Mouse (Mus musculus) intestine, embryonic 15.5 days (tissue): ENCODE data around the gene Gm12184. TPM values are rescaled to one million over a fixed set of nuclear protein-coding genes. Genes with fewer than 3 reads are reported as not detected.

ENCODE experiments used
- ATAC-seq: fragments of 200-750 bp; cut with Nextera tagmentation; 2 replicates; pipeline ENCODE4 v1.8.0; 2017; ENCODE audit warnings: moderate TSS enrichment, moderate library complexity
- H3K27ac ChIP-seq: fragments of 300-500 bp; sonication (generic); 2 replicates; pipeline ENCODE4 v1.5.1; 2015; ENCODE audit warnings: mild to moderate bottlenecking, inconsistent platforms
- H3K27me3 ChIP-seq: fragments of 300-500 bp; sonication (generic); replicated peaks from 2 replicates; pipeline ENCODE4 v1.6.1; 2015; ENCODE audit warnings: inconsistent platforms
- H3K36me3 ChIP-seq: fragments of 300-500 bp; sonication (generic); 2 replicates; pipeline ENCODE4 v1.6.1; 2015; ENCODE audit warnings: inconsistent platforms
- H3K4me1 ChIP-seq: fragments of 300-500 bp; sonication (generic); replicated peaks from 2 replicates; pipeline ENCODE4 v1.6.1; 2015; ENCODE audit warnings: inconsistent platforms
- H3K4me2 ChIP-seq: fragments of 300-500 bp; sonication (generic); replicated peaks from 2 replicates; pipeline ENCODE4 v1.6.1; 2015; ENCODE audit warnings: mild to moderate bottlenecking, inconsistent platforms
- H3K4me3 ChIP-seq: fragments of 300-500 bp; sonication (generic); replicated peaks from 2 replicates; pipeline ENCODE4 v1.5.1; 2015; ENCODE audit warnings: inconsistent platforms
- H3K9ac ChIP-seq: fragments of 300-500 bp; sonication (generic); 2 replicates; pipeline ENCODE4 v1.6.1; 2015; ENCODE audit warnings: inconsistent platforms
- H3K9me3 ChIP-seq: fragments of 300-500 bp; sonication (generic); 2 replicates; pipeline ENCODE4 v1.6.1; 2016; ENCODE audit warnings: inconsistent platforms
- WGBS: fragments of 180-500 bp; shearing (Covaris S2); methylation state at CpG from one replicate; pipeline ENCODE4 v1.1.7; 2015; 5-methylcytosine and 5-hydroxymethylcytosine counted together
- polyA plus RNA-seq: library from polyadenylated mRNA; unstranded; fragments of >200 nt; fragmentation: Nextera tagmentation; extraction: Ambion mirVana; gene quantifications from 2 replicates; pipeline ENCODE4 v1.2.1, GENCODE M21; 2015

Gm12184 gene
- polyA plus RNA-seq, 1 experiment from 2014 or later = 5.4 TPM

- ATAC-seq = no peak
- Histone ChIP-seq H3K4me2 (no peak overlapping the region), H3K4me3 (no peak overlapping the region), H3K36me3 (no peaks in the 10 kb centered on the region), H3K4me1 (no peaks in the 10 kb centered on the region), H3K9ac (no peak overlapping the region), H3K27me3 (no peaks in the 10 kb centered on the region), H3K9me3 (no peaks in the 10 kb centered on the region), H3K27ac (no peak overlapping the region)
- WGBS = 61% methylated on average over 11 of the region's 11 CpGs
Measured at GRCm38 (mm10) chr11:48843202-48843601, 16.7 kb upstream of the Gm12184 start.

GRCm38 (mm10) chr11:48842378-48842792, 15.9 kb upstream of the Gm12184 start:
- no peak overlapping the region for H3K4me2 ChIP-seq
- H3K36me3 ChIP-seq = no peaks in the 10 kb centered on the region
- 89% methylated on average over 4 of the region's 4 CpGs for WGBS
- H3K9ac ChIP-seq = no peak overlapping the region
- no peak overlapping the region for H3K27ac ChIP-seq
- no peaks in the 10 kb centered on the region for H3K4me1 ChIP-seq
- H3K9me3 ChIP-seq = no peaks in the 10 kb centered on the region
- no peaks in the 10 kb centered on the region for H3K27me3 ChIP-seq
- no peak for ATAC-seq
- H3K4me3 ChIP-seq = no peak overlapping the region

- H3K36me3 ChIP-seq = no peaks in the 10 kb centered on the region
- no peak overlapping the region for H3K4me3 ChIP-seq
- 77% methylated on average over 5 of the region's 5 CpGs for WGBS
- H3K4me1 ChIP-seq = peaks cover 4% of the 10 kb centered on the region
- no peak for ATAC-seq
- H3K4me2 ChIP-seq = no peak overlapping the region
- no peaks in the 10 kb centered on the region for H3K9me3 ChIP-seq
- no peak overlapping the region for H3K27ac ChIP-seq
- no peak overlapping the region for H3K9ac ChIP-seq
- H3K27me3 ChIP-seq = no peaks in the 10 kb centered on the region
Measured at GRCm38 (mm10) chr11:48841213-48841612, 14.8 kb upstream of the Gm12184 start.

- Histone ChIP-seq H3K4me1 (peaks cover 4% of the 10 kb centered on the region), H3K27me3 (no peaks in the 10 kb centered on the region), H3K9me3 (no peaks in the 10 kb centered on the region), H3K9ac (no peak overlapping the region), H3K27ac (no peak overlapping the region), H3K4me2 (no peak overlapping the region), H3K4me3 (no peak overlapping the region), H3K36me3 (no peaks in the 10 kb centered on the region)
- no peak for ATAC-seq
Measured at GRCm38 (mm10) chr11:48840805-48841204, 14.3 kb upstream of the Gm12184 start.

- Histone ChIP-seq H3K4me3 (peak overlapping the region; percentile 92), H3K9me3 (no peaks in the 10 kb centered on the region), H3K36me3 (no peaks in the 10 kb centered on the region), H3K9ac (no peak overlapping the region), H3K4me1 (peaks cover 4% of the 10 kb centered on the region), H3K4me2 (peak overlapping the region; percentile 91), H3K27me3 (no peaks in the 10 kb centered on the region), H3K27ac (no peak overlapping the region)
- ATAC-seq = no peak
- WGBS = 76% methylated on average over 10 of the region's 10 CpGs
Measured at GRCm38 (mm10) chr11:48838879-48839680, 12.6 kb upstream of the Gm12184 start.

GRCm38 (mm10) chr11:48838181-48838797, 11.8 kb upstream of the Gm12184 start:
- under 1% methylated on average over 16 of the region's 16 CpGs for WGBS
- peak; percentile 62 for ATAC-seq
- peak overlapping the region; percentile 67 for H3K27ac ChIP-seq
- peak overlapping the region; percentile 72 for H3K9ac ChIP-seq
- peak overlapping the region; percentile 91 for H3K4me2 ChIP-seq
- peaks cover 4% of the 10 kb centered on the region for H3K4me1 ChIP-seq
- H3K36me3 ChIP-seq = no peaks in the 10 kb centered on the region
- H3K27me3 ChIP-seq = no peaks in the 10 kb centered on the region
- no peaks in the 10 kb centered on the region for H3K9me3 ChIP-seq
- peak overlapping the region; percentile 92 for H3K4me3 ChIP-seq

GRCm38 (mm10) chr11:48837310-48838180, 11.1 kb upstream of the Gm12184 start:
- under 1% methylated on average over 77 of the region's 77 CpGs for WGBS
- Histone ChIP-seq H3K9ac (peak overlapping the region; percentile 72), H3K9me3 (no peaks in the 10 kb centered on the region), H3K4me3 (peak overlapping the region; percentile 92), H3K27ac (peak overlapping the region; percentile 67), H3K4me2 (peak overlapping the region; percentile 91), H3K27me3 (no peaks in the 10 kb centered on the region), H3K36me3 (no peaks in the 10 kb centered on the region), H3K4me1 (peaks cover 4% of the 10 kb centered on the region)
- ATAC-seq = peak; percentile 43

- H3K36me3 ChIP-seq = no peaks in the 10 kb centered on the region
- no peaks in the 10 kb centered on the region for H3K27me3 ChIP-seq
- peak overlapping the region; percentile 92 for H3K4me3 ChIP-seq
- peak overlapping the region; percentile 72 for H3K9ac ChIP-seq
- peak overlapping the region; percentile 91 for H3K4me2 ChIP-seq
- H3K27ac ChIP-seq = 0 out of 2 replicates have a peak overlapping the region, but pooled peaks have one; percentile 67
- H3K4me1 ChIP-seq = peaks cover 4% of the 10 kb centered on the region
- ATAC-seq = 0 out of 2 replicates have a peak, but pooled peaks have one; percentile 1
- H3K9me3 ChIP-seq = no peaks in the 10 kb centered on the region
- 18% methylated on average over 11 of the region's 11 CpGs for WGBS
Measured at GRCm38 (mm10) chr11:48836990-48837309, 10.5 kb upstream of the Gm12184 start.

- Histone ChIP-seq H3K36me3 (no peaks in the 10 kb centered on the region), H3K4me3 (no peak overlapping the region), H3K9me3 (no peaks in the 10 kb centered on the region), H3K4me1 (peaks cover 4% of the 10 kb centered on the region), H3K27me3 (no peaks in the 10 kb centered on the region), H3K4me2 (no peak overlapping the region), H3K27ac (no peak overlapping the region), H3K9ac (no peak overlapping the region)
- 74% methylated on average over 6 of the region's 6 CpGs for WGBS
- ATAC-seq = no peak
Measured at GRCm38 (mm10) chr11:48835923-48836322, 9.5 kb upstream of the Gm12184 start.

- no peaks in the 10 kb centered on the region for H3K36me3 ChIP-seq
- peak overlapping the region; percentile 53 for H3K4me3 ChIP-seq
- H3K27ac ChIP-seq = peak overlapping the region; percentile 51; the same call in 1 of the 2 replicates
- ATAC-seq = peak; percentile 86
- peaks cover 4% of the 10 kb centered on the region for H3K4me1 ChIP-seq
- no peaks in the 10 kb centered on the region for H3K27me3 ChIP-seq
- H3K9me3 ChIP-seq = no peaks in the 10 kb centered on the region
- H3K4me2 ChIP-seq = peak overlapping the region; percentile 64
- under 1% methylated on average over 30 of the region's 30 CpGs for WGBS
- peak overlapping the region; percentile 54 for H3K9ac ChIP-seq
Measured at GRCm38 (mm10) chr11:48833731-48834639, 7.5 kb upstream of the Gm12184 start.

GRCm38 (mm10) chr11:48833078-48833730, 6.7 kb upstream of the Gm12184 start:
- H3K9ac ChIP-seq = no peak overlapping the region

More at GRCm38 (mm10) chr11:48833078-48833730, 6.7 kb upstream of the Gm12184 start:
- H3K36me3 ChIP-seq = no peaks in the 10 kb centered on the region
- H3K9me3 ChIP-seq = no peaks in the 10 kb centered on the region
- peak overlapping the region; percentile 64 for H3K4me2 ChIP-seq
- 42% methylated on average over 9 of the region's 9 CpGs for WGBS
- peak overlapping the region; percentile 53 for H3K4me3 ChIP-seq
- no peak overlapping the region for H3K27ac ChIP-seq
- H3K27me3 ChIP-seq = no peaks in the 10 kb centered on the region
- ATAC-seq = no peak
- peaks cover 4% of the 10 kb centered on the region for H3K4me1 ChIP-seq
